Mouse (Mus musculus): ENCODE measurements around the gene Rnf181.

Rnf181 gene

DNA sequence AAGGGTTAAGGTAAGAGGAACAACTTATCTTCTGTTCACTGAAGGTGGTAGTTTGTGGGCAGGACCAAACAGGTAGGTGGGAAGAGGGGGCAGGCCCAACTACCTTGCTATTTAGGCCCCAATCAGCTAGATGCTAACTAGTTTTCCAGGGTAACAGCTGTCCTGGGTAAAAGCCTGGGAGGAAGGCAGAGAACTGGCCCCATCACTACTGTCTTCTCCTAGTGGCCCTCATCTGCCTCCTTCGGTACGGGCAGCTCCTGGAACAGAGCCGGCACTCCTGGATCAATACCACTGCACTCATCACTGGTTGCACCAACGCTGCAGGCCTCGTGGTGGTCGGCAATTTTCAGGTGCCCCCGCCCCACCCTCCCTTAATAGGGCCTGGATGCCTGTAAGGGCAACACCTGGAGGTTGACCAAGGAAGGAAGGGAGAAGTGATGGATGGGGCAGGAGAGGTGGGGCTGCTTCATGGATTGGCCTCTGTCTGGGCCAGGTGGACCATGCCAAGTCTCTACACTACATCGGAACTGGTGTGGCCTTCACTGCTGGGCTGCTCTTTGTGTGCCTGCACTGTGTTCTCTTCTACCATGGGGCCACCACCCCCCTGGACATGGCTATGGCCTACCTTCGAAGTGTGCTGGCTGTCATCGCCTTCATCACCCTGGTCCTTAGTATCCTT, 8.5 kb downstream of the Rnf181 start:
- DNase-seq: no peak

DNA sequence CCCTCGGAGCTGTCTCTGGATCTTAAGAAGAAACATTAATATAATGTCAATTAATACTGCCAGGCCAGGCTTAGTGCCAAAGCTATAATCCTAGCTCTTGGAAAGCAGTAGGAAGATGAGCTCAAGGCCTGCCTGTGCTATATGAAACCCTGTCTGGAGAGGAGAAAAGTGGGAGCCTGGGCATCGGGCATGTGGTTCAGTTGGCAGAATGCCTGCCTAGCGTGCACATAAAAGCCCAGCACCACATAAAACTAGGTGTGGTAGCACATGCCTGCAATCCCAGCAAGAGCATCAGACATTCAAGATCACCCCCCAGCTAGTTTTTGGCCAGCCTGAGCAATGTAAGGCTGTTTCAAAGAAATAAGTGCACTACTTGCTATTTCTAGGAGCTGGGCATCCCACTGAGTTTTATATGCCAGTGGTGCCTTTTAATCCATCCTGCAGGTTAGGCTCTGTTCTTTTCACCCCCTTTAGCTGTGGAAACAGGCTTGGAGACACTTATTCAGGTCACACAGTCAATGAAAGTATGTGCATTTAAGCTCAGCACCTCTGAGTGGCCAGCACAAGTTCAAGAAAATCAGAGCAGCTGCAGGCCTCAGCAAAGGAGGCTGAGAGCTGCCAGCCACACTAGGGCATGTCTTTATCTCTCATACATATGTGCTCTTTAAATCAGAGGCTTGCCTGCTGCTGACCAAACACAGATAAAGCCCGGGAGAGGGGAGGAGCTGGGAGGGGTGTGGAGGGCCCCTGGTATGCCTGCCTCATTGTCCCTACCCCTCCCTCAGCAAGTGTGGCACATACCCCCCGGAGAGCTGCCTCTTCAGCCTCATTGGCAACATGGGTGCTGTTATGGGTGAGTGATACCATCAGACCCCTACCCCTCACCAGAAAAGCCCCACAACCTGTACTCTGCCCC, 9.3 kb downstream of the Rnf181 start:
- DNase-seq: no peak

DNA sequence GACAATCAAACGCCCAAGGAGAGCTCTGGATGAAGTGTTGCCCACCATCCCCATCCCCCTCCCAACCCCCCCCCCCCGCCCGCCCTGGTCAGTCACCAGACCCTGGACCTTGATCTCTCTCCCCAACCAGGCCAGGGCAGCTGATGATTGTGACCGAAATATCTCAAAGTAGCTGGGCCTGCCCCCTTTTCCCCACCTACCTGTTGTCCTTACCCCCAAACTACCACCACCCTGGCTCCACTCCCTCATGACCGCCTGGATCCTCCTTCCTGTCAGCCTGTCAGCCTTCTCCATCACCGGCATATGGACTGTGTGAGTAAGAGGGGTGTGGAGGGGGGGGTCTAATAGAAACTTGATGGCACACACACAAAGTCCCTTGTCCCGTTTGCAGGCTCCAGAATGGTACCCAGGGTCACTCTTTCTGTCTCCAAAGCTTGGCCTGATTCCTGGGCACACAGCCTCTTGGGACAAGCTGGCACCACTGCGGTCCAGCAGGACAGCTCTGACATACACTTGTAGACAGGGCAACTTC, 10.7 kb downstream of the Rnf181 start:
- no peak for DNase-seq

DNA sequence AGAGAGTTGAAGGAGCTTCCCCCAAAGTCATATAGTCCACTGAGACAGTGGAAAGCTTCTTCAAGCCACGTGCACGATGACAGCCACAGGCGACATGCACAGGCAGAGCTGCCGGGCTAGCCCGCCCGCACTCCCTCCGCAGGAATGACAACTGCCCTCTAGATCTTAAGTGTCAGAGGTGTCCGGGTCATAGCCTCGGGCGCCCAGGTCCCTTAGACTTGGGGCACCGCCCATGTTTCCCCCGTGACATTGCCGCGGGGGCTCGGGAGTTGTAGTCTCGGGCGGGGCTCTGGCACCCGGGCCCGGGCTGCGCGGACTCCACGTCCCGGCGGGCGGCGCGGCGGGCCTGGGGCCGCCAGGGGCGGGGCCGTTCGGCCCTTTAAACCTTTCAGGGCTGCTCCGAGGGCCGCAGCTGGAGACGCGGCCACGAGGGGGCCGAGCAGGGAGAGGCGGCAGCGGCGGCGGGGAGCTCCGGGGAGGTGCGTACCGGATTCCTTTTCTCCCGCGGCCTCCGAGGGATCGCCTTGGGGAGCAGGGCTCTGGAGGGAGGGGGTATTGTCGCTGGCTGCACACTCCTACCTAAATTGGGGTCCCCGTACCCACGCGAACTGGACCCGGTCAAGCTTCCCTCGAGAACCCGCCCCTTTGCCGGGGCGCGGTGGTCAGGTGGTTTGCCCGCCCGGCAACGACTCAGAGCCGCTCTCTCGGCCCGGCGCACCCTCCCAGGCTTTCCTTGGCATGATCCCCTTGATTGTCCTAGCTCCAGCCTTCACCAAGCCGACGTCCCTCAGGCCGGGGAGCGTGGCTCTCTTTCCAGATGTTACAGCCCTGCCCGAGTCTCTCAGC, 11.5 kb downstream of the Rnf181 start, which contains the start of gene Tmem150a:
Gene Tmem150a, plus strand, starts transcription at position 382 of the 846 bp plus-strand sequence.
- no peak for DNase-seq

- DNase-seq: no peak
Measured at GRCm38 (mm10) chr6:72354025-72354424, 12.7 kb downstream of the Rnf181 start.

- DNase-seq: no peak
Measured at GRCm38 (mm10) chr6:72352636-72353405, 13.9 kb downstream of the Rnf181 start.

DNA sequence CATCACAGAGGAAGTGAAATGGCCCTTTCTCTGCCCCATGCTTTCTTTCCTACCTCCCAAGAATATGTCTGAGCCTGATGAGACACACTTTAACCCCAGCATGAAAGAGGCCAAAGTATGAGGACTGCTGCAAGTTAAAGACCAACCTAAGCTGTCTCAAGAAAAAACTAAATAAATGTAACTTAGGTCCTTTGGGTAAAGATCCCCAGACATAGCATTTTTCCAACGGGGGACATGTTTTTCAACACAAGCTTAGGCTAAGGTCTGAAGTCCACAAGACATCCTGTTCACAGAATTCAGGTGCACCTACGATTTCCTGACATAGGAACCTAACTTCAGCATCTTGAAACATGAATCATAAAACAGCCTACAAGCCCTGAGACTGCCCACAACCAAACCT, 16.5 kb downstream of the Rnf181 start:
- DNase-seq: no peak

- no peak for DNase-seq
Measured at GRCm38 (mm10) chr6:72348411-72348810, 18.3 kb downstream of the Rnf181 start.

DNA sequence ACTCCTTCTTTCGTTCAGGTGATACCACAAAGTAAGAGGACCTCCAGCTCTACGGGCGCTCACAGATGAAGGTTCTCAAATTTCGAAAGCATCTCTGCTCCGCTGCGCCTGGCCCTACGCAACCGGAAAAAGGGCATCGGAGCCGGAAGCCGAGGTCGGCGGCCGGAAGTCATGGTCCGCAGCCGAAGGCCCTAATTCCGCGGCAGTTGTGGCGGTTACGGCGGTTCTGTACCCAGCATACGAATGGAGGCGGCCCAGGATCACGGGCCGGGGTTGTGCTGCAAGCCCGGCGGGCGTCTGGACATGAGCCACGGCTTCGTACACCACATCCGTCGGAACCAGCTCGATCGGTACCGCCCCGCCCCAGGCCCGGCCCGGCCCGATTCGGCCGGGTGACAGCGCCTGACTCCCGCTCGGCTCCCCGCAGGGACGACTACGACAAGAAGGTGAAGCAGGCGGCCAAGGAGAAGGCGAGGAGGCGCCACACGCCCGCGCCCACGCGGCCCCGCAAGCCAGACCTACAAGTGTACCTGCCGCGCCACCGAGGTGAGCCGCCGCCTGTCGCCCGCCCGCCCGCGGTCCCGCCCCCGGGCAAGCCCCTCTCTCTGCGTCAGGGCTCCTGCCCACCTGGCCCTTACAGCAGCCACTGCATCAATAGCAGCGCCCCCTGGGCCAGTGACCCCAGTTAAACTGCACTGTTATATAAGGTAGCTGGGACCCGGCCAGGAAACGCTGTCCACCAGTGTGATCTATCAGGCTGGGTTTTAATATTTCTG, 19.4 kb downstream of the Rnf181 start, which contains the start of gene 0610030E20Rik:
Gene 0610030E20Rik, plus strand, starts transcription at position 152 of the 776 bp plus-strand sequence.
- peak; percentile 76 to 82 for DNase-seq

DNA sequence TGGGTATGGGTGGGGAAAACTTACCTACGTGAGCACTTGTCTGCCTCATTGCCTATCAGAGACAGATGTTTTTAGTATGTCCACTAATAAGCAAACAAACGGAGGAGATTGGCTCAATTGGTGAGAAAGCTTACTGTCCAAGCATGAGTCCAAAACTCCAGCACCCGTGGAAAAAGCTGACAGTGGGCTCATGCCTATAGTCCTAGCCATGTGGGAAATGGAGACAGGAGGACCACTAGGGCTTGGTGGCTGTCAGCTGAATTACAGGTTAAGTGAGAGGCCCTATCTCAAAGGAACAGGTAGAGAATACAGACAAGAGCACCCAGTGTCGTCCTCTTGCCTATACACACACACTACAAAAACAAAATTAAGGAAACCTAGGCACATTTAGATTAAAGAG, 20.5 kb downstream of the Rnf181 start:
- DNase-seq: no peak

DNA sequence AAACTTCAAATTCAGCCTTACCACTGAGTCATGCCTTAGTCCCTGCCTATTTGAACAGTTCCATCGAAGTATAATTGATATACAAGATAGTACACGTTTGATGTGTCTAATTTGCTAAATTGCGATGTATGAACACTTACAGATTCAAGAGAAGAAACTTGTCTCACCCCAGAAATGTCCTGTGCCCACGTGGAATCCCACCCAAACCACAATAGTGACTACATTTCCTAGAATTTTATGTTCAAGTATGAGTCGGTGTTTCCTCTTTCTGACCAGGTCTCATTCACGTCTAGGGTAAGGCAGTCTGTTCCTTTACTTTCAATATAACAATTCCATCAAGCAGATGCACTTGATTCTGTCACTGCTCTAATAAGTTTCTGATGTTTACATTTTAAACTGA, 21.1 kb downstream of the Rnf181 start:
- no peak for DNase-seq

GRCm38 (mm10) chr6:72345074-72345567, 21.6 kb downstream of the Rnf181 start, which contains the start of gene Usp39:
Gene Usp39, minus strand, starts transcription at chr6:72345184.
- peak; percentile 83 to 87 for DNase-seq

DNA sequence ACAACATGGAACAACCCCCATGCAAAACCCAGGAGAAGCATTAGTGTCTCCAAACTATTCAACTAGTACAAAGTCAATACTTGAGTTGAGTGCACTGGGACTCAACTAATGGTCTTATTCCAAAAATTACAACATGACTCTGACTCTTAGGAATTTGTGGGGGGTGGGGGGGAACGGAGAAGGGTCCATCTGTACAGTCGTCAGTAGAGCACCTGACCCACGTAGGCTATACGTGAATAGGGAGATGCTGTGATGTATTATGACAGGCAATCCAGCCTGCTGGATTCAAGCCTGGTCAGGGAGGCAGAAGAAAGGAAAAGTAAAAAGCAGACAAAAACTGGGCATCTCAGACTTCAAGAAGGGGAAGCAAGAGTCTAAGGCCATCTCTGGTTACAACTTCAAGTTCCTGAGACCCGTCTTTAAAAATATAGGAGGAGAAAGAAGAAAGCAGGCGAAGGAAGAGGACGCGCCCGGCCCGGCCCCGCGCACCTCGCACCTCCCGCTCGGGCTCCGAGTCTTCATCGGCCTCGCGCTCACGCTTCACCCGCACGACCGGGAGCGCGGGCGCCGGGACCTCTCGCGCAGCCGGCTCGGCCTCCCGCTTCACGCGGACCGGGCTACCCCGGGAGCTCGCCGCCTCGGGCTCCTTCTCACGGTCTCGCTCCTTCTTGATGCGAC, 22.2 kb downstream of the Rnf181 start:
- no peak for DNase-seq

DNA sequence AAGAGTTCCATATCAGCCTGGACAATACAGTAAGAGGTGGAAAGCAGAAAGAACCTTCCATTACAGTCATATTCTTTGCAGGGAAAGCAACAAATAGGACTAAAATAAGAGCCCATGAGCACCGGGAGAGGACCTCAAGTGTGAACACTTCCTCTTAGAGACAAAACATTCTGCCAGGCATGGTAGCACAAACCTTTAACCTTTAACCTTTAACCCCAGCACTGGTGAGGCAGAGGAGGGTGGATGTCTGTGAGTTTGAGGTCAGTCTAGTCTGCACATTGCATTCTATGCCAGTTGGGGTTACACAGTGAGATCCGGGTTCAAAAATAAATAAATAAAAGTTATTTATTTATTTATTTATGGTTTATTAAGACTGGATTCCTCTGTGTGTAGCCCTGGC, 26.3 kb downstream of the Rnf181 start:
- DNase-seq: no peak

DNA sequence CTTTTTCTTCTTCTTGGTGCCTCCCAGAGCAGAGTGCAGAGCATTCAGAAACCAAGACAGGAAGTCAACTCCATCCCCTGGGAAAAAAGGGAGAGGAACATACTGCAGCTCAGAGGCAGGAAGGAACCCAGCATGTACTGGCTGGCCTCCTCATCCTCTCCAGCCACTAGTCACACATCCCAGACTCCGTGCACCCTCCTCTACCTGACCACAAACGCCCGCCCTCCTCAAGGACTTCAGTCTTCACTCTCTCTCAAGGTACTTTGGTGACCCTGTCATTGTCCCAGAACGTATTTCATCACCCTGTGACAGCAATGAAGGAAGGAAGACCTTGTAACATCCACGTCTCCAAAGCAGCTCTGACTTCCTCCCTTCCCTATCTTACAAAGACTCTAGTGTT, 33.6 kb downstream of the Rnf181 start:
- DNase-seq: no peak

DNA sequence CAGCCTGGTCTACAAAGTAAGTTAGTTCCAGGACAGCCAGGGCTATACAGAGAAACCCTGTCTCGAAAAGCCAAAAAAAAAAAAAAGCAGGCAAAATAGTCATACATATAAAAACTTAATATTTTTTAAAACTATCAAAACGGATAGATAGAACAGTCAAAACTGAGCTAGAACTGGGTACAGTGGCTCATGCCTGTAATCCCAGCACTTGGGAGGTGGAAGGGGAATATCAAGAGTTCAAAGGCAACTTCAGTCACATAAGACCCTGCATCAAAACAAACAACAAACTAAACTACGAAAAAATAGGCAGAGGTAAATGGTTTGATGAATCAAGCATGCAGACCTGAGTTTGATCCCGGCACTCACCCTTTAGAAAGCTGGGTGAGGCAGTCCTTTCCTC, 36.6 kb downstream of the Rnf181 start:
- no peak for DNase-seq

GRCm38 (mm10) chr6:72329019-72329418, 37.7 kb downstream of the Rnf181 start:
- no peak for DNase-seq

DNA sequence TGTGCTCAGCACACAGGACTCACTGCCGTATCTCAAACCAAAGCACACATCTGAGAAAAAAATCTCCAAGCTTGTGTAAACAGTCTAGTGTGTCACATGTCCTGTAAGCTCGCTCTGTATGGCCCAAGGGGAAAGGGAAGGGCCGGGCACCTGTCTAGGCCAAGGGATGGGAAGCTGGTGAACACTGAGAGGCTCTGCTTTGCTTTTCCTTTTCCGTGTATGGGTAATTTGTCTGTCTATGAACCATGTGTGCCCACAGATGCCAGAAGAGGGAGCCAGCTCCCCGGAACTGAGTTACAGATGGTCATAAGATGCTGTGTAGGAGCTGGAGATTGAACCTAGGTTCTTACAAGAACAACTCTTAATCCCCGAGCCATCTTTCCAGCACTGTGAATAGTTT, 40.5 kb downstream of the Rnf181 start:
- no peak for DNase-seq

DNA sequence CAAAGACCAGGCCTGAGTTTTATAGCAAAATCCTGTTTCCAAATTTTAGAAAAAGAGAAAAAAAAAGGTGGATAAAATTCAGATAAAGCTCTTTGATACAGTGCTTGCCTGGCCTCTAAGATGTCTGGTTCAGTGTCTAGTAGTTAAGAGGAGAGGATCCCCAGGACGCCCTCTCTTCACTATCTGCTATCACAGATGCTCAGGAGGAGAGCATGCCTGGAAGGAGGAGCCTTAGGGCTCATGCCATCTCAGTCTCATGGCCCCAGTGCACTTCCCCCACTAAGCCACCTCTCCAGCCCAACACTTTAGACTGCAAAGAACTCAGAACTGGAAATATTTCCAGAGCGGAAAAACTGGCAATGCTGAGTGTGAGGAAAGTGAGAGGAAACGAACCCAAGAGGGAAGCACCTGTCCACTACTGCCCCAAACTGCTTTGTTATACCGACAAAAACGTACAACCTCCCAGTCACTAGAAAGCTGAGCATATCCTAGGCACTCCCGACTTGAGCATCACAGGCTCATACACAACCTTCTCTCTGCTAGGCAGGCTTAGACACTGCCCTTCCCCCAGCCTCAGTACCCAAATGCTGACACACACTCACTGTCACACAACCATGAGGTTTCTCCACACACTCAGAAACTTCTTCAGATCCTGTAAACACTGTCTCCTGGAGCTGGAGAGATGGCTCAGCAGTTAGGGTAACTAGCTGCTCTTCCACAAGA, 42.8 kb downstream of the Rnf181 start:
- DNase-seq: no peak

GRCm38 (mm10) chr6:72322936-72323335, 43.8 kb downstream of the Rnf181 start:
- no peak for DNase-seq

Measured in thymus, adult 18-20 months (tissue).